Mouse (Mus musculus): ENCODE results near the gene Pnp2. TPM values are rescaled to one million over a fixed set of nuclear protein-coding genes. Genes with fewer than 3 reads are reported as not detected.

The Pnp2 gene
- polyA plus RNA-seq (2014; fragmentation: Illumina TruSeq; extraction: RNeasy Lipid Tissue Mini Kit (QIAGEN cat#74804); ENCODE audit: low read depth, low replicate concordance), result 6.4 TPM

GRCm38 (mm10) chr14:50955942-50956508 lies at the start of gene Pnp2:
Gene Pnp2 (plus strand): TSS chr14:50955992.

GRCm38 (mm10) chr14:50924281-50925064 lies 31.3 kb upstream of the Pnp2 start, which contains the start of the genes Osgep and Apex1:
Gene Osgep (minus strand): TSS chr14:50924893.
Gene Apex1 (plus strand): TSS chr14:50924968.

GRCm38 (mm10) chr14:50930754-50931492 lies 24.9 kb upstream of the Pnp2 start, which contains the start of the genes Pip4p1 and Pnp:
Gene Pip4p1 (minus strand): TSS chr14:50930856.
Gene Pnp (plus strand): TSS chr14:50931082.

GRCm38 (mm10) chr14:50943932-50944667 lies 11.7 kb upstream of the Pnp2 start, which contains the start of gene Gm49342:
Gene Gm49342 (plus strand): TSS chr14:50944517.

GRCm38 (mm10) chr14:51007152-51007801 lies 51.5 kb downstream of the Pnp2 start, which contains the start of gene Rnase10:
Gene Rnase10 (plus strand): TSS chr14:51007751.

Other genes with a start within 250 kb of the Pnp2 start
- not detected for gene Olfr748, start 248.6 kb upstream of the Pnp2 start, polyA plus RNA-seq (2014; fragmentation: Illumina TruSeq; extraction: RNeasy Lipid Tissue Mini Kit (QIAGEN cat#74804); ENCODE audit: low read depth, low replicate concordance)
- not detected for gene Olfr749, start 210.9 kb upstream of the Pnp2 start, polyA plus RNA-seq (2014; fragmentation: Illumina TruSeq; extraction: RNeasy Lipid Tissue Mini Kit (QIAGEN cat#74804); ENCODE audit: low read depth, low replicate concordance)
- 33.6 TPM for gene Ttc5, start 170.5 kb upstream of the Pnp2 start, polyA plus RNA-seq (2014; fragmentation: Illumina TruSeq; extraction: RNeasy Lipid Tissue Mini Kit (QIAGEN cat#74804); ENCODE audit: low read depth, low replicate concordance)
- not detected for gene Ccnb1ip1, start 148.3 kb upstream of the Pnp2 start, polyA plus RNA-seq (2014; fragmentation: Illumina TruSeq; extraction: RNeasy Lipid Tissue Mini Kit (QIAGEN cat#74804); ENCODE audit: low read depth, low replicate concordance)
- gene Parp2, start 148.2 kb upstream of the Pnp2 start, polyA plus RNA-seq (2014; fragmentation: Illumina TruSeq; extraction: RNeasy Lipid Tissue Mini Kit (QIAGEN cat#74804); ENCODE audit: low read depth, low replicate concordance), result 33.7 TPM
- 28.4 TPM for gene Tep1, start 85.4 kb upstream of the Pnp2 start, polyA plus RNA-seq (2014; fragmentation: Illumina TruSeq; extraction: RNeasy Lipid Tissue Mini Kit (QIAGEN cat#74804); ENCODE audit: low read depth, low replicate concordance)
- gene Klhl33, start 58.5 kb upstream of the Pnp2 start, polyA plus RNA-seq (2014; fragmentation: Illumina TruSeq; extraction: RNeasy Lipid Tissue Mini Kit (QIAGEN cat#74804); ENCODE audit: low read depth, low replicate concordance), result 1.9 TPM
- gene Osgep, start 31.1 kb upstream of the Pnp2 start, polyA plus RNA-seq (2014; fragmentation: Illumina TruSeq; extraction: RNeasy Lipid Tissue Mini Kit (QIAGEN cat#74804); ENCODE audit: low read depth, low replicate concordance), result 66.1 TPM
- 65.9 TPM for gene Apex1, start 31.0 kb upstream of the Pnp2 start, polyA plus RNA-seq (2014; fragmentation: Illumina TruSeq; extraction: RNeasy Lipid Tissue Mini Kit (QIAGEN cat#74804); ENCODE audit: low read depth, low replicate concordance)
- gene Pip4p1, start 25.1 kb upstream of the Pnp2 start, polyA plus RNA-seq (2014; fragmentation: Illumina TruSeq; extraction: RNeasy Lipid Tissue Mini Kit (QIAGEN cat#74804); ENCODE audit: low read depth, low replicate concordance), result 62.6 TPM
- gene Pnp, start 24.9 kb upstream of the Pnp2 start, polyA plus RNA-seq (2014; fragmentation: Illumina TruSeq; extraction: RNeasy Lipid Tissue Mini Kit (QIAGEN cat#74804); ENCODE audit: low read depth, low replicate concordance), result 85.6 TPM
- 94.9 TPM for gene Gm49342, start 11.5 kb upstream of the Pnp2 start, polyA plus RNA-seq (2014; fragmentation: Illumina TruSeq; extraction: RNeasy Lipid Tissue Mini Kit (QIAGEN cat#74804); ENCODE audit: low read depth, low replicate concordance)
- 2,147 TPM for gene Rnase10, start 51.8 kb downstream of the Pnp2 start, polyA plus RNA-seq (2014; fragmentation: Illumina TruSeq; extraction: RNeasy Lipid Tissue Mini Kit (QIAGEN cat#74804); ENCODE audit: low read depth, low replicate concordance)
- gene Rnase9, start 85.9 kb downstream of the Pnp2 start, polyA plus RNA-seq (2014; fragmentation: Illumina TruSeq; extraction: RNeasy Lipid Tissue Mini Kit (QIAGEN cat#74804); ENCODE audit: low read depth, low replicate concordance), result 2,038 TPM
- 24.1 TPM for gene Rnase11, start 94.2 kb downstream of the Pnp2 start, polyA plus RNA-seq (2014; fragmentation: Illumina TruSeq; extraction: RNeasy Lipid Tissue Mini Kit (QIAGEN cat#74804); ENCODE audit: low read depth, low replicate concordance)
- gene Rnase12, start 101.7 kb downstream of the Pnp2 start, polyA plus RNA-seq (2014; fragmentation: Illumina TruSeq; extraction: RNeasy Lipid Tissue Mini Kit (QIAGEN cat#74804); ENCODE audit: low read depth, low replicate concordance), result 742 TPM
- gene Olfr750, start 118.4 kb downstream of the Pnp2 start, polyA plus RNA-seq (2014; fragmentation: Illumina TruSeq; extraction: RNeasy Lipid Tissue Mini Kit (QIAGEN cat#74804); ENCODE audit: low read depth, low replicate concordance), result not detected
- gene Rnase4, start 135.1 kb downstream of the Pnp2 start, polyA plus RNA-seq (2014; fragmentation: Illumina TruSeq; extraction: RNeasy Lipid Tissue Mini Kit (QIAGEN cat#74804); ENCODE audit: low read depth, low replicate concordance), result 182 TPM
- 18.2 TPM for gene Ang, start 135.2 kb downstream of the Pnp2 start, polyA plus RNA-seq (2014; fragmentation: Illumina TruSeq; extraction: RNeasy Lipid Tissue Mini Kit (QIAGEN cat#74804); ENCODE audit: low read depth, low replicate concordance)
- 270 TPM for gene Eddm3b, start 158.4 kb downstream of the Pnp2 start, polyA plus RNA-seq (2014; fragmentation: Illumina TruSeq; extraction: RNeasy Lipid Tissue Mini Kit (QIAGEN cat#74804); ENCODE audit: low read depth, low replicate concordance)
- 13.8 TPM for gene Rnase6, start 167.9 kb downstream of the Pnp2 start, polyA plus RNA-seq (2014; fragmentation: Illumina TruSeq; extraction: RNeasy Lipid Tissue Mini Kit (QIAGEN cat#74804); ENCODE audit: low read depth, low replicate concordance)
- 1.8 TPM for gene Rnase1, start 190.8 kb downstream of the Pnp2 start, polyA plus RNA-seq (2014; fragmentation: Illumina TruSeq; extraction: RNeasy Lipid Tissue Mini Kit (QIAGEN cat#74804); ENCODE audit: low read depth, low replicate concordance)
- not detected for gene Rnase2b, start 206.3 kb downstream of the Pnp2 start, polyA plus RNA-seq (2014; fragmentation: Illumina TruSeq; extraction: RNeasy Lipid Tissue Mini Kit (QIAGEN cat#74804); ENCODE audit: low read depth, low replicate concordance)
- gene Ang2, start 243.2 kb downstream of the Pnp2 start, polyA plus RNA-seq (2014; fragmentation: Illumina TruSeq; extraction: RNeasy Lipid Tissue Mini Kit (QIAGEN cat#74804); ENCODE audit: low read depth, low replicate concordance), result not detected
- gene Ear14, start 247.4 kb downstream of the Pnp2 start, polyA plus RNA-seq (2014; fragmentation: Illumina TruSeq; extraction: RNeasy Lipid Tissue Mini Kit (QIAGEN cat#74804); ENCODE audit: low read depth, low replicate concordance), result not detected